8 mouse cellular contexts compared by ENCODE assay signal in the genomic region with DNA sequence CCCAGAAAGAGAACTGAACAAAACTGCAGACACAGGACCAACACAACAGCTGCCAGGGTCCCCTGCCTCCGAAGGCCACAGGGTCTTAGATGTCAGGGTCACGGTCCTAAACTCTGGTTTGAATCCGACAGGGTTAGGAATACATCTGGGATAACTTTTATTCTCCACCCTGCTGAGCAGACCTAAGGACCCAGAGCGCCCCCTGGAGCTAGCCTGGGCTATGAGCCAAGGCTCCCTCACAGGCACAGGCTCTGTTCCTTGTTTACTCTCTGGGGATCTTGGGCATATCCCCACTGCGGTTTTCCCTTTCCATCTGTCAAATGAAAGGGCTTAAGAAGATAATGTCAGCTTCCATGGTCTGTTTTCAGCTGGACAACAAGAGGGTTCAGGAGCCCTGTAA. TPM values are rescaled to one million over a fixed set of nuclear protein-coding genes. Genes with fewer than 3 reads are reported as not detected.
DNase-seq lines count a peak whose midpoint lies in the region; ATAC-seq and TF ChIP-seq lines count a peak whose summit lies in the region.
"Had no signal": no experiment of that assay in that cellular context is flagged by ENCODE, and none has a peak within 500 bp of the region (broad histone marks: within the 10 kb centered on the region; RNA-seq: fewer than 3 reads in every experiment).

No protein-coding gene starts in this region.

- no peak overlapping the region for H3K4me3 ChIP-seq in layer of hippocampus, adult 2 months
- H3K4me3 ChIP-seq in hindbrain, embryonic 13.5 days: no peak overlapping the region

- DNase-seq in layer of hippocampus, adult 2 months (ENCODE audit: low spot score in 2 of 2): peak in 1 of 2 experiments; percentile 39
- no peak for DNase-seq in layer of hippocampus, adult 8-10 months (ENCODE audit: low spot score in 2 of 2)
- DNase-seq in ES-CJ7 (ENCODE audit: low read depth, low spot score) (peak; percentile 34), ZHBTc4 (ENCODE audit: low read depth, low spot score) (peak; percentile 57)
- DNase-seq in lung, postnatal 10 days: peak; percentile 75
- DNase-seq in cerebellum, postnatal 36 days: no peak
- DNase-seq: cerebellum, adult 2 months had no signal

- peak overlapping the region; percentile 49; the same call in 1 of the 2 replicates for H3K27ac ChIP-seq in layer of hippocampus, adult 2 months
- no peak overlapping the region for H3K27ac ChIP-seq in hindbrain, embryonic 13.5 days

- no peak overlapping the region for H3K4me2 ChIP-seq in hindbrain, embryonic 13.5 days

- H3K9me3 ChIP-seq in hindbrain, embryonic 13.5 days: no peaks in the 10 kb centered on the region

- H3K9ac ChIP-seq in hindbrain, embryonic 13.5 days: no peak overlapping the region

- ATAC-seq in hindbrain, embryonic 13.5 days (ENCODE audit: low FRiP score): no peak

- H3K36me3 ChIP-seq in hindbrain, embryonic 13.5 days: no peaks in the 10 kb centered on the region

- H3K27me3 ChIP-seq in hindbrain, embryonic 13.5 days: no peaks in the 10 kb centered on the region

- TF ChIP-seq CTCF in layer of hippocampus, adult 2 months (conservative IDR thresholded peaks at IDR 0.05): peak; percentile 72

- WGBS in hindbrain, embryonic 13.5 days: 60% methylated on average over 5 of the region's 5 CpGs

- H3K4me1 ChIP-seq in hindbrain, embryonic 13.5 days (replicated peaks): no peaks in the 10 kb centered on the region

RNA-seq across cellular contexts. Expression of gene Prkag2, which starts 59.1 kb away (rescaled TPM):
- total RNA-seq in layer of hippocampus, adult 2 months (2021): 100 to 1,000 TPM; 177 to 193 TPM
- 100 to 1,000 TPM; 143 to 198 (median 175) TPM for total RNA-seq in layer of hippocampus, adult 8-10 months (2022)
- polyA plus RNA-seq in hindbrain, embryonic 13.5 days (2015; fragmentation: Nextera tagmentation; extraction: Ambion mirVana): 80.1 and 82.3 TPM in 2 replicates

Comparison
In these comparisons a context has a peak if more than half of its experiments do, and no peak if none do; other contexts are left out.
1. DNase-seq: peak in ES-CJ7 (single experiment), ZHBTc4 (single experiment) and lung, postnatal 10 days (single experiment); none in layer of hippocampus, adult 8-10 months (0 of 2) and cerebellum, postnatal 36 days (0 of 2).